Mouse (Mus musculus) neural tube, embryonic 14.5 days (tissue): ENCODE results near the gene Dscam. TPM values are rescaled to one million over a fixed set of nuclear protein-coding genes. Genes with fewer than 3 reads are reported as not detected.
A peak's percentile ranks its signal among the peaks of the same experiment; 100 is the strongest.

Experiments
- ATAC-seq: fragments of 200-750 bp; cut with Nextera tagmentation; 2 replicates; pipeline ENCODE4 v1.8.0; 2017; ENCODE audit warnings: low read depth, mild to moderate bottlenecking, moderate TSS enrichment, moderate library complexity
- H3K27ac ChIP-seq: fragments of 300-500 bp; sonication (generic); 2 replicates; pipeline ENCODE4 v1.5.1; 2014; ENCODE audit warnings: low read depth, mild to moderate bottlenecking, control low read depth, low read length, moderate library complexity, mixed read lengths
- H3K27me3 ChIP-seq: fragments of 300-500 bp; sonication (generic); 2 replicates; pipeline ENCODE4 v1.6.1; 2014; ENCODE audit warnings: low read length; ENCODE audit not compliant: control insufficient read depth, insufficient read depth
- H3K36me3 ChIP-seq: fragments of 300-500 bp; sonication (generic); 2 replicates; pipeline ENCODE4 v1.6.1; 2014; ENCODE audit warnings: low read length, mixed read lengths; ENCODE audit not compliant: control insufficient read depth, insufficient read depth
- H3K4me1 ChIP-seq: fragments of 300-500 bp; sonication (generic); 2 replicates; pipeline ENCODE4 v1.6.1; 2014; ENCODE audit warnings: low read length; ENCODE audit not compliant: control insufficient read depth, insufficient read depth
- H3K4me2 ChIP-seq: fragments of 300-500 bp; sonication (generic); 2 replicates; pipeline ENCODE4 v1.6.1; 2014; ENCODE audit warnings: mild to moderate bottlenecking, low read depth, low read length, control low read depth
- H3K4me3 ChIP-seq: fragments of 300-500 bp; sonication (generic); 2 replicates; pipeline ENCODE4 v1.5.1; 2014; ENCODE audit warnings: low read depth, low read length, control low read depth, mixed read lengths
- H3K9ac ChIP-seq: fragments of 300-500 bp; sonication (generic); replicated peaks from 2 replicates; pipeline ENCODE4 v1.6.1; 2014; ENCODE audit warnings: low read depth, mild to moderate bottlenecking, control low read depth, low read length, mixed read lengths
- H3K9me3 ChIP-seq: fragments of 300-500 bp; sonication (generic); 2 replicates; pipeline ENCODE4 v1.6.1; 2016; ENCODE audit warnings: low read length; ENCODE audit not compliant: control insufficient read depth
- WGBS: fragments of 180-500 bp; shearing (Covaris S2); extraction: QIAGEN DNeasy Blood & Tissue Kit; methylation state at CpG from one replicate; pipeline ENCODE4 v1.1.7; 2014; 5-methylcytosine and 5-hydroxymethylcytosine counted together
- polyA plus RNA-seq: library from polyadenylated mRNA; unstranded; fragments of >200 nt; fragmentation: Nextera tagmentation; extraction: Ambion mirVana; gene quantifications from 2 replicates; pipeline ENCODE4 v1.2.1, GENCODE M21; 2014

Dscam gene
- polyA plus RNA-seq, 1 experiment from 2014 or later: 19.9 TPM

DNA sequence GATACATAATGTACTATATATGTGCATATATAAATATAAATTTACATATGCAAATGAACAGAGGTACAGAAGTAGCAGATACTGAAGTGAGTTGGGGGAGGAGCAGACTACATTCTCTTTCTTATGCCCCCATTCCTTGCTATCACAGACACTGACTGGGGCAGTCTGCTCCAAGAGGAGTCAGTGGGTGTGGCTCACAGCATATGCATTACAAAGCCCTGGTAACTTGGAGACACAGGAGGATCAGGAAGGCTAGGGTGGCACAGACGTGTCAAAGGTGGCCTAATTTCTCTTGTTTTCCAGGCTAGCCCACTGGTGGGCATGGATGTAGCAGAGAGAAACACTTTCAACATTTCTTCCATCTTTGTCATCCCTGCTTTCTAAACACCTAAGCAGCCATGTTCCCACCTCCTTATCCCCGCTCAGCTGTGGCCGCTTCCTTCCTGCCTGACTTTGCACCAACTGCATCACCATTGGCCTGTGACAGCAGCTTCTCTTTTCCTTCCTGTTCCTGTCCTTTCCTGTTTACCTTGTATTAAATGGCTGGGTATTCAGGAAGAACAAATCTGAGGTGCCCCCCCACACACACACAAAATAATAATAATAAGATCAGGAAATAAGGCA lies 325.0 kb downstream of the Dscam start:
- 0 out of 2 replicates have a peak, but pooled peaks cover 5% of the 10 kb centered on the region for H3K4me1 ChIP-seq
- no peak overlapping the region for H3K9ac ChIP-seq
- no peak overlapping the region for H3K4me3 ChIP-seq
- no peaks in the 10 kb centered on the region for H3K27me3 ChIP-seq
- H3K27ac ChIP-seq: no peak overlapping the region
- no peaks in the 10 kb centered on the region for H3K9me3 ChIP-seq
- ATAC-seq: no peak
- no peak overlapping the region for H3K4me2 ChIP-seq
- 52% methylated on average over 3 of the region's 3 CpGs for WGBS
- H3K36me3 ChIP-seq: no peaks in the 10 kb centered on the region

DNA sequence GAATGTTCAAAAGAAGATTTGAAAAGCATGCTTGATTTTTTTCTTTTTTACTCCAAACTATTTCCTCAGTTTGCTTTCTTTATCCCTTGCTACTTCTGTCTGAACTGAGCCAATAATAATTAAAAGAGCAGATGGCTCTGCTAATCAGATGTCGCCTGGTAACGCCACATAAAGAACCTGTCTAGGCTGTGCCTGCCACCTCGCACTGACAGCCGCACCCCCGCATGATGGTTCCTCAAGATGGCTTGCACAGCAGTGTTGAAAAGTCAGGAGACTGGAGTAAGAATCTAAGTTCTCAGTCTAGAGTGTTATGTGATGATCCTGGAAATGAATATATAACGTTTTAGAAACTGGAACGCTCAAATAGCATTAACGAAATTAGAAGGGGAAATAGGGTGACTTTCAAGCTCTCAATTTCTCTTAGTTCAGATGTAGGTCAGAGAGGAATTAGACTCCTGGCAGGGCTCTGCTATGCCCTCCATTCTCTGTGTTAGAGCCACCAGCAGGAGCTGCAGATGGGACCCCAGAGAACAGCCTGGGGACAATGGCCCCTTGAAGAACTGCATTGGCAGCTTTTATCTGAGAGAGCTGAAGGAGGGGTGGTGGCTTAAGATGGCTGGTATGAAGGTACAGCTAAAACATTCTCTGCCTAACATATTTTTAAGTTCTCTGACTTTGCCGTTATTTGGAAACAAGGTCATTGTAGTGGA lies 326.7 kb downstream of the Dscam start:
- Histone ChIP-seq H3K4me2 (no peak overlapping the region), H3K9ac (no peak overlapping the region), H3K27me3 (no peaks in the 10 kb centered on the region), H3K4me3 (no peak overlapping the region), H3K4me1 (0 out of 2 replicates have a peak, but pooled peaks cover 5% of the 10 kb centered on the region), H3K36me3 (no peaks in the 10 kb centered on the region), H3K9me3 (no peaks in the 10 kb centered on the region), H3K27ac (peak overlapping the region; percentile 39; the same call in 1 of the 2 replicates)
- WGBS: 62% methylated on average over 9 of the region's 9 CpGs
- peak; percentile 40; the same call in 1 of the 2 replicates for ATAC-seq

DNA sequence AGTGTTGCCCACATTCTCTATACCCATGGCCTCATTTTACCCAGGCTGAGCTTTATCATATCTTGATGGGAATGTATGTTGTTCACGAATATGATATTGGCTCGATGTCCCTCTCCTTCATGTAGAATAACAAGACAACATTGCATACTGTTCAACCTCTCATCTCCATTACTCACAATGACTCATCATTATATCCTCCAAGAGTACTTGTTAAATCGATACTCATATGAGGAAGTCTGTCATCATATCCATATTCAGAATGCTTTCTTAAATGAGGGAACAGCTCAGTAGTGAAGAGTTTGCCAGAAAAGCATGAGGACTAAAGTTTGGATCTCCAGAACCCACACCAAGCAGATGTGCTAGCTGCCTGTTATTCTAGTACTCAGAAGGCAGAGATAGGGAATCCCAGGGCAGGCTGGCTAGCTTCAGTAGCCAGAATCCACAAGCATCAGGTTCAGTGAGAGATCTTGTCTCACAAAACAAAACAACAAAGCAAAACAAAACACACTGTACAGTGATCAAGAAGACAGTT lies 327.7 kb downstream of the Dscam start:
- Histone ChIP-seq H3K9ac (no peak overlapping the region), H3K27me3 (no peaks in the 10 kb centered on the region), H3K36me3 (no peaks in the 10 kb centered on the region), H3K9me3 (no peaks in the 10 kb centered on the region), H3K4me2 (no peak overlapping the region), H3K4me1 (0 out of 2 replicates have a peak, but pooled peaks cover 5% of the 10 kb centered on the region), H3K27ac (no peak overlapping the region), H3K4me3 (no peak overlapping the region)
- no peak for ATAC-seq
- WGBS: 97% methylated on average over 3 of the region's 3 CpGs

DNA sequence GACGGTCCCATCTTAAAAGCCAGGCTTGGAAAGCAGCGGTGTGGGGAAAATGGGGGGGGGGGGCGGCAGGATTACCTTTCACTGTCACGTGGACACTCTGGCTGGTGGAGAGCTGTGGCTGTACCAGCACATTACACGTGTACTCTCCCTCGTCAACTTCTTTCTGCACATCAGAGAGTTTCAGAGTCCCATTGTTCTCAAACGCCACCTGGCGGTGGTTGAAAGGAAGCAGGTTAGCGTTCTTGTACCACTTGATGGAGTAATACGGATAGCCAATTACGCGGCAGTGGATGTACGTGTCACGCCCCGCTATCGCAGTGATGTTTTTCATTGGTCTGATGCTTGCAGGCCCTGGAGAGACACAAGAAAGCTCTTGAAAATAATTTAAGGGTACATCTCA lies 350.9 kb downstream of the Dscam start:
- no peak overlapping the region for H3K27ac ChIP-seq
- H3K36me3 ChIP-seq: no peaks in the 10 kb centered on the region
- no peaks in the 10 kb centered on the region for H3K9me3 ChIP-seq
- H3K4me1 ChIP-seq: no peaks in the 10 kb centered on the region
- H3K4me3 ChIP-seq: no peak overlapping the region
- peak; percentile 14; the same call in 1 of the 2 replicates for ATAC-seq
- no peak overlapping the region for H3K4me2 ChIP-seq
- no peak overlapping the region for H3K9ac ChIP-seq
- no peaks in the 10 kb centered on the region for H3K27me3 ChIP-seq
- 29% methylated on average over 16 of the region's 16 CpGs for WGBS

DNA sequence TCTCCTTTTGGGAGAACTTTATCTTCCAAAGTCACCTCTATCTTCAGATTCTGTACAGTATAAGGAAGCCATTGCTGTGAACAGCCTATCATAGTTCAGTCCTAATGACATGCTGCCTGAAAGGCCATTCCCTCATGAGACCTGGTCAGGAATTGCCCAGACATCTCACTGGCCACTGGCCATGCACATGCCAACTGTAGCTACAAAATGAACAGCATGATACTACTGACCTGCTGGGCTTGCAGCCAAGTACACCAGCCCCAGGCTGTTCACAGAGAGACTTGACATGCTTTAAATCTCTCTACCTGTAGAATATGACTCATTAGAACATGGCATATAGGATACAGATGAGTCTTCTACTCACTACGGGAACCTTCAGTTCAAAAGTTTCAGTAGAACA lies 364.3 kb downstream of the Dscam start:
- Histone ChIP-seq H3K9ac (no peak overlapping the region), H3K27me3 (no peaks in the 10 kb centered on the region), H3K27ac (no peak overlapping the region), H3K9me3 (no peaks in the 10 kb centered on the region), H3K4me2 (no peak overlapping the region), H3K36me3 (no peaks in the 10 kb centered on the region), H3K4me3 (no peak overlapping the region), H3K4me1 (no peaks in the 10 kb centered on the region)
- 93% methylated on average over 1 of the region's 1 CpGs for WGBS
- ATAC-seq: no peak

DNA sequence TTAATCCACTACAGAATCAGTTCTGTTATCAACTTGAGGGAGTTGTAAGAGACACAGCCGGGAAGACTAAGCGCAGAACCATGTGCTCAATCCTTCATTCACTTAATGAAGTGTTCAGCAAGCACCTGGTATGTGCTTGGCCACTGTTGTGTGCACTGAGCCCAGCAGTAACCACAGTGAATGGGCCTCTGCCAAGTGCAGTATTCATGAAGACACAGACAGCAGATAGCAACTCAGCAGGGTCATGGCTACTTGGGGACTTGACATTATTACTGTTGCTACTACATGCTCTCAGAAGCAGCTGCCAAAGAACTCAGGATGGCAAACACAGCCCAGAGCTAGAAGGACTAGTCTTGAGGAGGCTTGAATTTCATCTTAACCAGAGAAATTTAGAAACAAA lies 367.9 kb downstream of the Dscam start:
- no peak overlapping the region for H3K9ac ChIP-seq
- H3K4me2 ChIP-seq: no peak overlapping the region
- no peak overlapping the region for H3K4me3 ChIP-seq
- no peaks in the 10 kb centered on the region for H3K9me3 ChIP-seq
- H3K27ac ChIP-seq: 0 out of 2 replicates have a peak overlapping the region, but pooled peaks have one; percentile 22
- H3K36me3 ChIP-seq: no peaks in the 10 kb centered on the region
- no peak for ATAC-seq
- WGBS: 67% methylated on average over 2 of the region's 2 CpGs
- H3K4me1 ChIP-seq: no peaks in the 10 kb centered on the region
- no peaks in the 10 kb centered on the region for H3K27me3 ChIP-seq

DNA sequence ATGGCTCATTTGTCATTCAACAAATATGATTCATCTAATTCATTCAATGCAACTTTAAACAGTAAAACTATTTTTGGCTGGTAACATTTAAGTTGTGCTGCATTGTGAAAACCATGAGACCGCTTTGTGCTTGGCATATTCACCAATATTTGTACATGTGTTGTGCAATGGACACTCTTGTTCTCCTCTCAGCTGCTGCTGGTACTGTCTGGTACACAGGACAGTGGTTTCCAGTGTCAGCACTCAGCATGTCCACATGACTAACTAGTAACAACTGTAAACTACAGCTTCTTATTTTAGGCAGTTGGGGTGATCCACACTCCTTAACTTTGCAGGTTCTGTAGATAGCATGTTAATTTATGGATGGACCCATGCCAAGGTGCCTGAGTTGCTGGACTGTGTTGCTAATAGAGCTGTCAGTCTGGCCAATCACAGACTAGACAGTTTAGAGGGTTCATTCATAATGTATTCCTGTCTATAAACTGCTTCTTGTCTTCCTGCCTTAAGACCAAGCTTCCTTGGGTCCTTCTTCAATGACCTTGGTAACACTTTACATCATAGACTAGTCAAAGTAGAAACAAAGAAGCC lies 368.8 kb downstream of the Dscam start:
- H3K27me3 ChIP-seq: no peaks in the 10 kb centered on the region
- 89% methylated on average over 1 of the region's 1 CpGs for WGBS
- no peak for ATAC-seq
- H3K36me3 ChIP-seq: no peaks in the 10 kb centered on the region
- H3K4me3 ChIP-seq: no peak overlapping the region
- no peaks in the 10 kb centered on the region for H3K4me1 ChIP-seq
- no peaks in the 10 kb centered on the region for H3K9me3 ChIP-seq
- no peak overlapping the region for H3K4me2 ChIP-seq
- no peak overlapping the region for H3K27ac ChIP-seq
- no peak overlapping the region for H3K9ac ChIP-seq

DNA sequence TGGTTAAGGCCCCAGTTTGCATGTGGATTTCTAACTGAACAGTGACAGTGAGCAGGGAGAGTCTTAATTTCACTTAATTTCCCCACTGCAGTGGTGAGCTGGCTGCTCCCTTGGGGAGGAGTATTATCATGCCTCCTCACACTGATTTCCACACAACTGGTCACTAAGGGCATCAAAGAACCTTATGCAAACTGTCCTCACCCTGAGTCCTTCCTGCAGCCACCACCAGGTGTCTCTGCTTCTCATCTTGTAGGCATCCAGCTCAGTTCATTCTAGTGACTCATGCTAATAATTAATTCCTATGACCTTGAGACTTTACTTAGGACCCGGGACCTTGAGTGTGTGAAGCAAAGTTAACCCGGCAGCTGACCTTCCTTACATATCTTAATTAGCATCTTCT lies 375.1 kb downstream of the Dscam start:
- Histone ChIP-seq H3K4me1 (no peaks in the 10 kb centered on the region), H3K9ac (no peak overlapping the region), H3K27ac (no peak overlapping the region), H3K9me3 (no peaks in the 10 kb centered on the region), H3K4me3 (no peak overlapping the region), H3K36me3 (no peaks in the 10 kb centered on the region), H3K27me3 (no peaks in the 10 kb centered on the region), H3K4me2 (no peak overlapping the region)
- no peak for ATAC-seq
- 60% methylated on average over 2 of the region's 2 CpGs for WGBS

DNA sequence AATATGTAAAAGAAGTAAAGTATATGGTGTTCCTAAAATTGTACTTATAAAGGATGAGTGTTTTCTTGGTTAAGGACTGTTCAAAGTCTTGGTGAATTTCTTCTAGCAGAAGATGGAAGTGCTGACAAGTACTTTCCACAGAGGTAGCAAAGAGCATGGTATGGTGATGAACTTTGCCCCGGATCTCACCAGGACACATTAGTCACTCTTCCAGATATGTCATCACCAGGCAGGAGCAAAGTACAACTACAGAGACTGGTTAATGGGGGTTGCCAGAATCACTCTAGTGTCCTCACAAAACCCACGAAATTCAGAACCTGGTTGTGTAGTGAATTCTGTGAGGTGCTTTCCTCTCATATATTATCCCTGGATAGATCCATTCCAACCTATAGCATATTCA lies 379.2 kb downstream of the Dscam start:
- WGBS: 77% methylated on average over 2 of the region's 2 CpGs
- Histone ChIP-seq H3K4me3 (no peak overlapping the region), H3K4me2 (no peak overlapping the region), H3K4me1 (0 out of 2 replicates have a peak, but pooled peaks cover 3% of the 10 kb centered on the region), H3K27ac (no peak overlapping the region), H3K27me3 (no peaks in the 10 kb centered on the region), H3K9me3 (no peaks in the 10 kb centered on the region), H3K9ac (no peak overlapping the region), H3K36me3 (no peaks in the 10 kb centered on the region)
- no peak for ATAC-seq
